Mouse (Mus musculus) liver, adult 2 months (tissue): ENCODE measurements around the gene Eed. TPM values are rescaled to one million over a fixed set of nuclear protein-coding genes. Genes with fewer than 3 reads are reported as not detected.
A peak's percentile ranks its signal among the peaks of the same experiment; 100 is the strongest.

Source experiments
- DNase-seq: peaks from one replicate; pipeline ENCODE4 v3.0.0-alpha.2; 2011; ENCODE audit warnings: low read depth, low spot score; ENCODE audit errors: extremely low read depth
- H3K27ac ChIP-seq: fragments of 200-500 bp; replicated peaks from 2 replicates; pipeline ENCODE4 v1.5.1; 2012; ENCODE audit warnings: low read depth, mild to moderate bottlenecking, control low read depth, inconsistent platforms, low read length; ENCODE audit not compliant: insufficient read depth
- H3K27me3 ChIP-seq: fragments of 200-500 bp; 2 replicates; pipeline ENCODE4 v1.6.1; 2012; ENCODE audit warnings: mild to moderate bottlenecking, moderate library complexity, low read length, inconsistent platforms; ENCODE audit not compliant: control insufficient read depth, insufficient read depth
- H3K36me3 ChIP-seq: fragments of 200-500 bp; 2 replicates; pipeline ENCODE4 v1.6.1; 2012; ENCODE audit warnings: low read length, inconsistent platforms; ENCODE audit not compliant: control insufficient read depth, insufficient read depth
- H3K4me1 ChIP-seq: fragments of 200-500 bp; 2 replicates; pipeline ENCODE4 v1.6.1; 2011; ENCODE audit warnings: low read length; ENCODE audit not compliant: control insufficient read depth, insufficient read depth
- H3K4me3 ChIP-seq: fragments of 200-500 bp; 2 replicates; pipeline ENCODE4 v1.5.1; 2011; ENCODE audit warnings: low read depth, mild to moderate bottlenecking, control low read depth, low read length, moderate library complexity; ENCODE audit not compliant: insufficient read depth
- H3K79me2 ChIP-seq: fragments of 200-500 bp; 2 replicates; pipeline ENCODE4 v1.6.1; 2012; ENCODE audit warnings: inconsistent platforms, mild to moderate bottlenecking, low read length, moderate library complexity; ENCODE audit not compliant: control insufficient read depth, insufficient read depth
- H3K9ac ChIP-seq: fragments of 200-500 bp; 2 replicates; pipeline ENCODE4 v1.6.1; 2012; ENCODE audit warnings: low read depth, mild to moderate bottlenecking, control low read depth, inconsistent platforms, low read length
- CTCF ChIP-seq: fragments of 200-500 bp; IDR thresholded peaks from 2 replicates; pipeline ENCODE4 v1.5.1; 2011; ENCODE audit warnings: low read depth, low read length, control low read depth
- POLR2A ChIP-seq: fragments of 200-500 bp; IDR thresholded peaks from 2 replicates; pipeline ENCODE4 v1.6.1; 2011; ENCODE audit warnings: low read length, control low read depth; ENCODE audit not compliant: insufficient read depth; ENCODE audit errors: extremely low read depth
- WGBS: fragments of 180-500 bp; shearing (Covaris S2); methylation state at CpG from one replicate; pipeline ENCODE4 v1.1.7; 2018; 5-methylcytosine and 5-hydroxymethylcytosine counted together
- polyA plus RNA-seq: library from polyadenylated mRNA; depleted of rRNA; stranded (reverse); fragments of >200 nt; gene quantifications from 2 replicates; pipeline ENCODE4 v1.2.3, GENCODE M21; 2012
- total RNA-seq: library from RNA; depleted of rRNA; stranded (reverse); fragments of >200 nt; gene quantifications from 2 replicates; pipeline ENCODE4 v1.2.3, GENCODE M21; 2014

Gene Eed
- total and polyA plus RNA-seq, 2 experiments, result 16.1 to 43.5 TPM

- Histone ChIP-seq H3K27me3 (no peaks in the 10 kb centered on the region), H3K4me1 (no peaks in the 10 kb centered on the region), H3K36me3 (peaks cover 34% of the 10 kb centered on the region), H3K27ac (no peak overlapping the region), H3K9ac (no peak overlapping the region), H3K79me2 (no peaks in the 10 kb centered on the region), H3K4me3 (no peak overlapping the region)
- DNase-seq, result no peak
- WGBS, result 86% methylated on average over 5 of the region's 5 CpGs
- TF ChIP-seq POLR2A, result no peak
- TF ChIP-seq CTCF, result no peak
Observed at GRCm38 (mm10) chr7:89954261-89954660, 26.5 kb downstream of the Eed start.

GRCm38 (mm10) chr7:89949403-89949802, 31.4 kb downstream of the Eed start:
- Histone ChIP-seq H3K27me3 (no peaks in the 10 kb centered on the region), H3K36me3 (peaks cover 3% of the 10 kb centered on the region), H3K9ac (no peak overlapping the region), H3K27ac (no peak overlapping the region), H3K4me1 (no peaks in the 10 kb centered on the region), H3K4me3 (no peak overlapping the region), H3K79me2 (no peaks in the 10 kb centered on the region)
- DNase-seq, result no peak
- TF ChIP-seq POLR2A (no peak), CTCF (no peak)
- WGBS, result 42% methylated on average over 4 of the region's 4 CpGs

- Histone ChIP-seq H3K79me2 (no peaks in the 10 kb centered on the region), H3K27ac (no peak overlapping the region), H3K4me3 (no peak overlapping the region), H3K36me3 (no peaks in the 10 kb centered on the region), H3K4me1 (no peaks in the 10 kb centered on the region), H3K9ac (no peak overlapping the region), H3K27me3 (no peaks in the 10 kb centered on the region)
- no peak for DNase-seq
- TF ChIP-seq POLR2A (no peak), CTCF (no peak)
- WGBS, result 88% methylated on average over 7 of the region's 7 CpGs
Observed at GRCm38 (mm10) chr7:89948026-89948425, 32.8 kb downstream of the Eed start.

GRCm38 (mm10) chr7:89940571-89941463, 40.0 kb downstream of the Eed start, which contains the start of gene Hikeshi:
Gene Hikeshi, minus strand, starts transcription at chr7:89941204.
- H3K36me3 ChIP-seq, result no peaks in the 10 kb centered on the region
- H3K4me1 ChIP-seq, result peaks cover 4% of the 10 kb centered on the region; the same call in 1 of the 2 replicates
- peak within 1 kb of the TSS; percentile 83 for H3K9ac ChIP-seq
- DNase-seq, result peak; percentile 99
- H3K4me3 ChIP-seq, result peak within 1 kb of the TSS; percentile 89
- H3K79me2 ChIP-seq, result peaks cover 5% of the 10 kb centered on the region; the same call in 1 of the 2 replicates
- H3K27me3 ChIP-seq, result no peaks in the 10 kb centered on the region
- peak within 1 kb of the TSS; percentile 78 for H3K27ac ChIP-seq
- WGBS, result under 1% methylated on average over 45 of the region's 45 CpGs
- TF ChIP-seq POLR2A, result no peak
- TF ChIP-seq CTCF, result no peak

- H3K27me3 ChIP-seq, result no peaks in the 10 kb centered on the region
- TF ChIP-seq CTCF (no peak), POLR2A (no peak)
- H3K9ac ChIP-seq, result no peak overlapping the region
- 39% methylated on average over 15 of the region's 15 CpGs for WGBS
- no peak overlapping the region for H3K27ac ChIP-seq
- H3K4me3 ChIP-seq, result peak overlapping the region; percentile 34; the same call in 1 of the 2 replicates
- H3K79me2 ChIP-seq, result peaks cover 5% of the 10 kb centered on the region; the same call in 1 of the 2 replicates
- peaks cover 2% of the 10 kb centered on the region; the same call in 1 of the 2 replicates for H3K36me3 ChIP-seq
- peaks cover 4% of the 10 kb centered on the region; the same call in 1 of the 2 replicates for H3K4me1 ChIP-seq
- peak; percentile 38 for DNase-seq
Observed at GRCm38 (mm10) chr7:89939497-89940353, 41.1 kb downstream of the Eed start.
